Mouse (Mus musculus) G1E (cell line): ENCODE results near the gene Haghl. TPM values are rescaled to one million over a fixed set of nuclear protein-coding genes. Genes with fewer than 3 reads are reported as not detected.
A peak's percentile ranks its signal among the peaks of the same experiment; 100 is the strongest.

Experiments used
- ATAC-seq: 2 replicates; pipeline ENCODE4 v1.8.0; 2016; ENCODE audit warnings: mild to moderate bottlenecking; ENCODE audit not compliant: insufficient number of reproducible peaks, poor library complexity, low FRiP score, severe bottlenecking; ENCODE audit errors: extremely low read depth
- DNase-seq: peaks from one replicate; pipeline ENCODE4 v3.0.0; 2012; ENCODE audit warnings: low spot score
- H3K27me3 ChIP-seq: 2 replicates; pipeline ENCODE4 v1.6.1; 2012; ENCODE audit warnings: mild to moderate bottlenecking, low read length, inconsistent platforms; ENCODE audit not compliant: insufficient read depth
- H3K36me3 ChIP-seq: replicated peaks from 2 replicates; pipeline ENCODE3; 2012; ENCODE audit warnings: mild to moderate bottlenecking, inconsistent platforms
- H3K4me1 ChIP-seq: 2 replicates; pipeline ENCODE4 v1.6.1; 2012; ENCODE audit warnings: low read depth, low read length, inconsistent platforms, mixed read lengths; ENCODE audit not compliant: insufficient read depth
- H3K4me3 ChIP-seq: 2 replicates; pipeline ENCODE4 v1.5.1; 2012; ENCODE audit warnings: low read depth, mild to moderate bottlenecking, inconsistent platforms, low read length, moderate library complexity, mixed read lengths
- H3K9me3 ChIP-seq: replicated peaks from 2 replicates; pipeline ENCODE4 v1.6.1; 2012; ENCODE audit warnings: inconsistent platforms
- CTCF ChIP-seq: IDR thresholded peaks from 2 replicates; pipeline ENCODE4 v1.5.1; 2012; ENCODE audit warnings: low read depth, low read length, inconsistent platforms, mixed read lengths
- GATA1 ChIP-seq: IDR thresholded peaks from 2 replicates; pipeline ENCODE4 v1.6.1; 2012; ENCODE audit warnings: borderline replicate concordance, low read length, inconsistent platforms, mixed read lengths
- GATA2 ChIP-seq: IDR thresholded peaks from 2 replicates; pipeline ENCODE4 v1.6.1; 2012; ENCODE audit warnings: low read depth, low read length, inconsistent platforms, borderline replicate concordance
- POLR2AphosphoS5 ChIP-seq: IDR thresholded peaks from 2 replicates; pipeline ENCODE4 v1.6.1; 2012; ENCODE audit warnings: low read depth, low read length, inconsistent platforms; ENCODE audit not compliant: insufficient replicate concordance
- TAL1 ChIP-seq: conservative IDR thresholded peaks from 2 replicates; pipeline ENCODE4 v1.6.1; 2012; ENCODE audit warnings: low read depth, low read length, inconsistent platforms, mixed read lengths
- polyA plus RNA-seq: library from polyadenylated mRNA; stranded (reverse); fragments of >175 nt; gene quantifications from 2 replicates; pipeline ENCODE4 v1.2.3, GENCODE M21; 2012
- total RNA-seq, 2 experiments: library from RNA; stranded (forward) in 1 of 2; stranded (reverse) in 1 of 2; fragments of 200-1000 nt in 1 of 2; fragments of >200 nt in 1 of 2; fragmentation: Nextera tagmentation in 1 of 2; gene quantifications; 2 replicates each; pipeline ENCODE4 v1.2.3; 2014 to 2017

Haghl gene
- total and polyA plus RNA-seq, 3 experiments = 11.7 to 17.1 (median 15.5) TPM

GRCm38 (mm10) chr17:25827546-25828222 lies 42.2 kb upstream of the Haghl start:
- DNase-seq (no peak), ATAC-seq (no peak)
- Histone ChIP-seq H3K4me3 (peak overlapping the region; percentile 21; the same call in 1 of the 2 replicates), H3K4me1 (peaks cover 84% of the 10 kb centered on the region), H3K36me3 (peaks cover 81% of the 10 kb centered on the region), H3K27me3 (no peaks in the 10 kb centered on the region), H3K9me3 (no peaks in the 10 kb centered on the region)
- no peak for TF ChIP-seq GATA1

- Histone ChIP-seq H3K4me3 (no peak overlapping the region), H3K9me3 (no peaks in the 10 kb centered on the region), H3K4me1 (peaks cover 85% of the 10 kb centered on the region), H3K27me3 (no peaks in the 10 kb centered on the region), H3K36me3 (peaks cover 80% of the 10 kb centered on the region)
- TF ChIP-seq POLR2AphosphoS5 (no peak), GATA2 (no peak), GATA1 (no peak), CTCF (no peak), TAL1 (no peak)
- ATAC-seq (no peak), DNase-seq (no peak)
These were observed 41.5 kb upstream of the Haghl start for GRCm38 (mm10) chr17:25827011-25827410.

GRCm38 (mm10) chr17:25825984-25826570 lies 40.6 kb upstream of the Haghl start:
- H3K4me3 ChIP-seq = peak overlapping the region; percentile 9; the same call in 1 of the 2 replicates
- TF ChIP-seq GATA2 = no peak
- TF ChIP-seq POLR2AphosphoS5 = no peak
- no peak for TF ChIP-seq GATA1
- no peak for TF ChIP-seq CTCF
- H3K36me3 ChIP-seq = peaks cover 71% of the 10 kb centered on the region
- ATAC-seq (no peak), DNase-seq (no peak)
- no peaks in the 10 kb centered on the region for H3K27me3 ChIP-seq
- H3K9me3 ChIP-seq = no peaks in the 10 kb centered on the region
- peaks cover 76% of the 10 kb centered on the region for H3K4me1 ChIP-seq

- ATAC-seq (no peak), DNase-seq (no peak)
- Histone ChIP-seq H3K27me3 (peaks cover 5% of the 10 kb centered on the region), H3K36me3 (peaks cover 63% of the 10 kb centered on the region), H3K4me1 (peaks cover 69% of the 10 kb centered on the region), H3K4me3 (peak overlapping the region; percentile 78; the same call in 1 of the 2 replicates), H3K9me3 (no peaks in the 10 kb centered on the region)
- TF ChIP-seq GATA1 = no peak
- TF ChIP-seq POLR2AphosphoS5 = no peak
- TF ChIP-seq TAL1 = no peak
- TF ChIP-seq CTCF = no peak
- no peak for TF ChIP-seq GATA2
These were observed 39.8 kb upstream of the Haghl start for GRCm38 (mm10) chr17:25825311-25825710.

GRCm38 (mm10) chr17:25824362-25825142 lies 39.1 kb upstream of the Haghl start:
- TF ChIP-seq TAL1 (no peak), POLR2AphosphoS5 (no peak), GATA1 (no peak), GATA2 (no peak), CTCF (no peak)
- H3K4me3 ChIP-seq = peak overlapping the region; percentile 78
- H3K9me3 ChIP-seq = no peaks in the 10 kb centered on the region
- peaks cover 55% of the 10 kb centered on the region for H3K36me3 ChIP-seq
- H3K4me1 ChIP-seq = peaks cover 65% of the 10 kb centered on the region
- ATAC-seq (no peak), DNase-seq (peak; percentile 57)
- peaks cover 13% of the 10 kb centered on the region for H3K27me3 ChIP-seq

- peaks cover 44% of the 10 kb centered on the region for H3K36me3 ChIP-seq
- DNase-seq = peak; percentile 75
- TF ChIP-seq GATA2 (no peak), CTCF (no peak), GATA1 (no peak), TAL1 (no peak), POLR2AphosphoS5 (no peak)
- peaks cover 62% of the 10 kb centered on the region for H3K4me1 ChIP-seq
- peak; percentile 65 for ATAC-seq
- H3K4me3 ChIP-seq = peak within 1 kb of the TSS; percentile 78
- H3K9me3 ChIP-seq = no peaks in the 10 kb centered on the region
- H3K27me3 ChIP-seq = peaks cover 24% of the 10 kb centered on the region
These were observed 38.0 kb upstream of the Haghl start, which contains the start of gene Wdr24 for GRCm38 (mm10) chr17:25823452-25823851. Wdr24 (plus strand) TSS chr17:25823627.
